Mouse (Mus musculus) adrenal gland, adult (tissue): ENCODE results near the gene Szrd1.

Experiments used
- DNase-seq, 2 experiments: peaks; one replicate each; pipeline ENCODE4 v3.0.0; 2022 to 2023; ENCODE audit warnings: low spot score in 1 of 2; ENCODE audit not compliant: inconsistent age in 2 of 2

The Szrd1 gene

DNA sequence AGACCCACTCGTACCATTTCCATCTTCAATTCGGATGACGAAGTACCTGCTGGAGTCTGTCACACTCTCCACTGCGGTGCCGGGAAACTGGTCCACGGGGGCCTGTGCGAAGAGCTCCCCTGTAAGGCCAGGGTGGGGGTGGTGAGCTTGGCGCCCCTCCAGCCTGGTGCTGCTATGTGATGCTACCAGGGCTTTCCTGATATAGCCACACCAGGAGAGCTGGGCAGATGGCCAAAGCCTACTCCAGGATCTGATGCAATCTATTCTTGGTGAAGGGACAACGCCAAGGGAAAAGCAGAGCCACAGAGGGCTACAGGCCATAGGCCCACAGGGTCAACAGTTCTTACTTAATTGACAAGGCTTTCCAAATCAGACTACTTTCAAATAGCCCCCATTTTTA is 65.9 kb downstream of the Szrd1 start:
- peak; percentile 52 to 81 for DNase-seq

DNA sequence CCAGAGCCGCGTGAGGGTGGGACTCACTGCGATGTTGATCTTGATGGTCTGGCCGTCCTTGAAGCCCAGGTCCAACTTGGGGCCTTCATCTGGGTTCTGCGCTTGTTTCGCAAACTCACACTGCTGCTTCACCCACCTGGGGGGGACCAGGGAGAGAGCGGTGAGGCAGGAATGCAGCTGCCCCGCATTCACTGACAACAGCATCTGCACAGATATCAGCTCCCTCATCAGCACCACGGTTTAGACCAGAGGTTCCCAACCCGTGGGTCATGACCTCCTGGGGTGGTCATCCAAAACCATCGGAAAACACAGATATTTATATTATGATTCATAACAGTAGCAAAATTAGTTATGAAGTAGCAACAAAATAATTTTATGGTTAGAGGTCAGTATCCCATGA is 67.1 kb downstream of the Szrd1 start:
- DNase-seq, result no peak

DNA sequence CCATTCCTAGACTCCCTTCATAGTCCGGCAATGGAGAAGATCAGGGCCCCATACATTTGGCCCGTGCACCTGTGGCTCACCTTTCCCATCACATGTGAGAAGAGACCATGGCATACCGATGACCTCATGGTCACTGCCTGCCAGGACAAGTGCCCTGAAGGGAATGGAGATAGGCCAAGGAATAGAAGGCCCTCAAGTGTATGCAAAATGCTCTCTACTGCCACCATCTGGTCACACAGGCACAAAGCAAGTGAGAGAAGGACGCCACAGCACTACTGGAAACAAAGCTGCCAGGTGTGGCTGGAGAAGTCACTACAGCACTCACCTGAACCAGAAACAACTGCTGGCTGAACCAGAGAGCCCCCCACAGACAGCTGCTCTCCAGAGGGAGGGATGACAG is 69.8 kb downstream of the Szrd1 start:
- peak; percentile 50 to 79 for DNase-seq

DNA sequence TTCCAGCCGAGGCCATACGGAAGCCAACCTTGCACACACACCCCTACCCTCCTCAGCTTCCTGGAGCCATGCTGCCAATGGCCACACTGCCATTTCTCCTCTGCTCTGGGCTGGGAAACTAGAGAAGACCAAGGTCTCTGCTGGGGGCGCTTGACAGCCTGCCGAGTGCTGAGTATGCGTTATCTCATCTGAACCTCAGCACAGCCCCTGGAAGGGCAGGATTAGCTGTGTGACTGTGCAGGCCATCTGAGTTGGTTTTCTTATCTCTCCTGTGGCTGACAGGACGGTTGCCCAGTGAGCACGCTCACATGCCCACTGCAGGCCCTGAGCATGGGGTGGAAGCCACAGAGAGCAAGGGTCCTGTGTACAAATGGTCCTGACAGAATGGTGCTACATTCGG is 70.9 kb downstream of the Szrd1 start:
- DNase-seq, result peak in 1 of 2 experiments; percentile 19

GRCm38 (mm10) chr4:141067516-141068046 is 72.0 kb downstream of the Szrd1 start:
- no peak for DNase-seq

GRCm38 (mm10) chr4:141066709-141067515 is 72.7 kb downstream of the Szrd1 start:
- peak in 1 of 2 experiments; percentile 62 for DNase-seq

- DNase-seq, result peak; percentile 81 to 90
Measured at GRCm38 (mm10) chr4:141065123-141065522, 74.5 kb downstream of the Szrd1 start.

- DNase-seq, result peak in 1 of 2 experiments; percentile 27
Measured at GRCm38 (mm10) chr4:141064104-141064659, 75.4 kb downstream of the Szrd1 start.
